Mouse (Mus musculus) liver, embryonic 14.5 days (tissue): ENCODE results near the gene Ick.

ENCODE experiments used
- CTCF ChIP-seq: IDR thresholded peaks from 2 replicates; pipeline ENCODE4 v1.5.1; 2016; ENCODE audit warnings: antibody characterized with exemption, low read depth, control low read depth
- EP300 ChIP-seq: IDR thresholded peaks from 2 replicates; pipeline ENCODE4 v1.6.1; 2016; ENCODE audit warnings: antibody characterized with exemption, low read depth

DNA sequence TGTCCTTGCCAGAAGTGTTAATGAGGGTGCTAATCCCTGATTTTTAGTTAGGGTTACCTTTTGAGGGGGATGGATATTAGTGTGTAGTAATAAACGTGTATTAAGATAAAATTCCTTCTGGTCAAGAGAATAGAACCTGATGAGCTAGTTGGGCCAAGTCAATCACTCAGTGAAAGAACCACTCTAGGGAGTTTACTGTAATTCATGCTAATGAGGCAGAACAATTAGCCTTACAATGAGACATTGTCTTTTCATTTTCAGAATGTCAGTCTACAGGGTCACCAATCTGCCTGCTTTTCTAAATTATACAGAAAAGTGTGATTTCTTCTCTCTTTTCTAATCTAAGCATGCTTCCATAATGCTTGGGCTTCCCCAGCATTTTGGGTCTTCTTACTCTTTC lies 65.0 kb downstream of the Ick start:
- TF ChIP-seq CTCF, result no peak
- TF ChIP-seq EP300, result no peak
